Mouse (Mus musculus): Measurements from ENCODE around the gene Tmub2.
A peak's percentile ranks its signal among the peaks of the same experiment; 100 is the strongest.

Tmub2 gene

DNA sequence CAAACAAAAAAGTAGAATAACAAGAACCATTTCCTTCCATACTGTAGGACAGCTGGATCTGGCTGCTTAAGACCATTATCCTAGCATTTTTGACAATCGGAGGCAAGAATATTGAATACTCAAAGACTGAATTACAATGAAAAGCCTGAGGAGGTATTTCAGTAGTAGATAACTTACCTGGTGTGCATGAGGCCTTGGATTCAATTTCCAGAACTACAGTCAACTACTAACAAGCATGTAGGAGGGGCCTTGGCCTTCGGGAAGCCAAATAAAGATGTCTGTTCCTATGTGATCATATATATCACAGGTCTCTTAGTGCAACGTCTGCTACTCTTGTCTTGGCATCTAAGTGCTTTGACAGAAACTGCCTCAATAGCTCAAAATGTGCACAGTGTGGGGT, 45.3 kb downstream of the Tmub2 start:
- no peak for DNase-seq

DNA sequence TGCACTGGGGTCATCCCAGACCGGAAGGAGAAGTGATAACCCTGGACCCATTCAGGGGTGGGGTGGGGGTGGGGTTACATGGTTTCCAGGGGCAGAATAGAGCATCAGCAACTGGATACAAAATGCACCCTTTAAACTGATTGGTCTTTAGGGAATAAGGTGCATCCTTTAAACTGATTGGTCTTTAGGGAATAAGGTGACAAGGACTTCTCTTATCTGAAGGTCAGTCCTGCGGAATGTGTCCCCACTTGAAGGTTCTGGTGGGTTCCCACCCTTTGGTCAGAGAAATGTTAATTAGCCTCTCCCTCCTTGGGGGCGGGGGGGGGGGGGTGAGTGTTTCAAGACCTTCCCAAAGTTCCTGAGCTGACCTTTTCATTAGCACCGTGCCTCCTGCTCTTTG, 47.1 kb downstream of the Tmub2 start:
- no peak for DNase-seq

DNA sequence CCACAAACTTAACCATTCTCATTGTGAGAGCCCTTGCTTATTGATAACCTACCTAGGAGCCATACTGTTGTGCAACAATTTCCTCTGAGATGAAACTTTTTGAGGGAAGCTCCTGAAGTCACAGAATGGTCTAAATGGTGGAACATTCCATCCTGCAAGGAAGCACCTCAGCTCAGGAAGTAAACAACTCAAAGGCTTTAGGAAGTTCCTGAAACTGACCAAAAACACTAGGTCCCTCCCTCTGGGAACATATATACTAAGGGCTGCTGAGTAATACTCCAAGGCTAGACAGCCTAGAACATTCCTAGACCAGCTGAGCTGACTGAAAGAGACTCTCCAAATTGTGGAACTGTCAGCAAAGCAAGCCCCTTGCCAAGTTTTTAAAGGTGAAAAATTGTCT, 48.3 kb downstream of the Tmub2 start:
- no peak for DNase-seq

DNA sequence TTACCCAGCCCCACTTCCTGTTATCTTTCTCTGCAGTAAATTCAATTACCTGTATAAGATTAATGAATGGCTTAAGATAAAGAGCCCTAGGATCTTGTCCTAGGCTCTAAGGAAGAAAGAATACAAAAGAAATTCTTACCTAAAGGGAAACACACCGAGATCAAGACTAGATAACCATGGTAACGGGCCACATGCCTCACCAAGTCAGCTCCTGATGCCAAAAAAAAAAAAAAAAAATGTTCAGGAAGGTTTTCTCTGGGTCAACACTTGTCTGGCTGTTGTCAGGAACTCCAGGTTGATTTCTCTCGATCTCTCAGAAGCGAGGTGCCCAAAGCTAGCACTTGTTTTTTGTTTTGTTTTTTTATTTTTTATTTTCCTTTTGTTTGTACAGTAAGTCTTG, 49.3 kb downstream of the Tmub2 start:
- no peak for DNase-seq

DNA sequence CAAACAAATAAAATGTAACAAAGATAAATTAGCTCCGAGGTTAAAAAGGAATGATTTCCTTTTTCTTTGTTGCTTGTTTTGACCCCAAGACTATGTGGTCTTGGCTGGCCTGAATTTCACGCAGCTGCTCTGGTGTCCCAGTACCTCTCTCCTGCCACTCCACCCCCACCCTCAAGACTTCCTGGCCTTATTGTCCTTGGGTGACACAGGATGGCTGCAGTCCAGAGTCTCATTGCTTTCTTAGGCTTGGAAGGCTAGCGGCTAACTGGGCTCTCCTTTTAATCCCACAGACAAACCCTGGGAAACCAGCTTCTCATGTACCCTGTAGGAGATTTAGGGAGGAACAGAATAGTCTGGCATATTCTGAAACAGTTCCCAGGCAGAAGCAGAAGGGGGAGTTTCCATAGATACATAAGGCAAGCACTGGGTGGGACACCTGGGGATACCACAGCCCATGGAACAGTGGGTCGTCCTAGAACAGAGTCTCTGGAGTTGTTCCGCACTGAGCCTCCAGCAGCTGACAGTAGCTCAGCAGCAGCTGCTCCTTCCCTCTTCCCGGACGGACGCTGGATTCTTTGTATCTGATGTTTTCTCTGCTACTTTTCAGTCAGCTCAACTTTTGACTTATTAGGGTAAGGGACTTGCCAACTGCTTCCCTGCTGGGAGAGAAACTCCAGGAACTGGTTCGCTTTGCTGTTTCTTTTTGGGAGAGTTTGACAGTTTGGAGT, 50.4 kb downstream of the Tmub2 start:
- DNase-seq: peak; percentile 24

DNA sequence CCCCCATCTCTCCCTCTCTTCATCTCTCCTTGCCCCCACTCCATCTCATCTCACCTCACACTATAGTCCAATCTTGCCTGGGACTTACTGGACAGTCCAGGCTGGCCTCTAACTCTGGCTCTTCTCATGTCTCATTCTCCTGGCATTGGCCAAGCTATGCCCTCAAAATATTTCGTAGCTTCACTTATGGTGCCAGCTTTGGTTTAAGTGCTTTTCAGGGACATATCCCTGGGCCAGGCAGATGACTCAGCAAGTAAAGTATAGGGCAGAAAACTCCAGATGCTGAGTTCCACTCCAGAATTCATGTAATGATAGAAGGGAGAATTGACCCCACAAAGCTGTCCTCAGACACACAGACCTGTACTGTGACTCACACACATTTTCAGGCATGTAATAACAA, 51.5 kb downstream of the Tmub2 start:
- no peak for DNase-seq

DNA sequence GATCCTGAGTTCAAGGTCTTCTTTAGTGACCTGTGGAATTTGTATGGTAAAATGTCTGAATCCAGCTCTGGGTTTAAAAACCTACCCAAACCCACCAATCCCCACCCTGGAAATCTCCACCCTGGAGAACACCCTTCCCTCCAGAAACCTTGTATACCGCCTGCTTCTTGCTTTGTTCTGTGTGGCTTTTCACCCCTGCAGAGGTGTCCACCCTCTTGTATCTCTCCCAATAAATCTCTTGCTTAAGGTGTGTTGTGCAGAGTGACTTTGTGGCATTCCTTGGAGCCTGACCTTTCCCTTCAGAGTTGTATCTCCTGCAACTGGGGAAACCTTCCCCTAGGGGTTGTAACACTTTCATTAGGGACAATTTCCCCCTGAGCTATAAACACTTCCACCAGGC, 53.2 kb downstream of the Tmub2 start:
- no peak for DNase-seq

DNA sequence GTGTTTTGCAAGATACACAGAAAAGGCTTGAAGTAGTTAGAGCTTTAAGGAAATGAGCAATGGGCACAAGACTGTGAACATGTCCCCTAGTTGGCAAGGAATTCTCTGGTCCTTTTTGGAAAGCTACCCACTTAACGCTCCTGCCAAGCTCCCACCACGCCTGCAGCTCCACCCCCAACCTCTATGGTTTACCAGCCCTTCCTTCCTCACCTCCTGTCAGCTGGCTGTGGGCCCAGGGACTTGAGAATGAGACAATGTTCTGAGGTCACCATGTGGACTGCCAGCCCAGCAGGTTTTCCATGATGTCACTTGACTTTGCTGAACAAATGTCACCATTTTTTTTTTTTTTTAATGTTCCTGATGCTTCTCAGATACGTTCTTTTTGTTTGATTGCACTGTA, 53.8 kb downstream of the Tmub2 start:
- peak; percentile 79 for DNase-seq
